Mouse (Mus musculus) neural tube, embryonic 14.5 days (tissue): Measurements from ENCODE around the gene Arhgap19. TPM values are rescaled to one million over a fixed set of nuclear protein-coding genes. Genes with fewer than 3 reads are reported as not detected.

Experiments
- ATAC-seq: fragments of 200-750 bp; cut with Nextera tagmentation; 2 replicates; pipeline ENCODE4 v1.8.0; 2017; ENCODE audit warnings: low read depth, mild to moderate bottlenecking, moderate TSS enrichment, moderate library complexity
- H3K27ac ChIP-seq: fragments of 300-500 bp; sonication (generic); 2 replicates; pipeline ENCODE4 v1.5.1; 2014; ENCODE audit warnings: low read depth, mild to moderate bottlenecking, control low read depth, low read length, moderate library complexity, mixed read lengths
- H3K27me3 ChIP-seq: fragments of 300-500 bp; sonication (generic); 2 replicates; pipeline ENCODE4 v1.6.1; 2014; ENCODE audit warnings: low read length; ENCODE audit not compliant: control insufficient read depth, insufficient read depth
- H3K36me3 ChIP-seq: fragments of 300-500 bp; sonication (generic); 2 replicates; pipeline ENCODE4 v1.6.1; 2014; ENCODE audit warnings: low read length, mixed read lengths; ENCODE audit not compliant: control insufficient read depth, insufficient read depth
- H3K4me1 ChIP-seq: fragments of 300-500 bp; sonication (generic); 2 replicates; pipeline ENCODE4 v1.6.1; 2014; ENCODE audit warnings: low read length; ENCODE audit not compliant: control insufficient read depth, insufficient read depth
- H3K4me2 ChIP-seq: fragments of 300-500 bp; sonication (generic); 2 replicates; pipeline ENCODE4 v1.6.1; 2014; ENCODE audit warnings: mild to moderate bottlenecking, low read depth, low read length, control low read depth
- H3K4me3 ChIP-seq: fragments of 300-500 bp; sonication (generic); 2 replicates; pipeline ENCODE4 v1.5.1; 2014; ENCODE audit warnings: low read depth, low read length, control low read depth, mixed read lengths
- H3K9ac ChIP-seq: fragments of 300-500 bp; sonication (generic); replicated peaks from 2 replicates; pipeline ENCODE4 v1.6.1; 2014; ENCODE audit warnings: low read depth, mild to moderate bottlenecking, control low read depth, low read length, mixed read lengths
- H3K9me3 ChIP-seq: fragments of 300-500 bp; sonication (generic); 2 replicates; pipeline ENCODE4 v1.6.1; 2016; ENCODE audit warnings: low read length; ENCODE audit not compliant: control insufficient read depth
- WGBS: fragments of 180-500 bp; shearing (Covaris S2); extraction: QIAGEN DNeasy Blood & Tissue Kit; methylation state at CpG from one replicate; pipeline ENCODE4 v1.1.7; 2014; 5-methylcytosine and 5-hydroxymethylcytosine counted together
- polyA plus RNA-seq: library from polyadenylated mRNA; unstranded; fragments of >200 nt; fragmentation: Nextera tagmentation; extraction: Ambion mirVana; gene quantifications from 2 replicates; pipeline ENCODE4 v1.2.1, GENCODE M21; 2014

Arhgap19 gene
- polyA plus RNA-seq, 1 experiment from 2014 or later: 3.6 TPM

- WGBS: 72% methylated on average over 8 of the region's 8 CpGs
- Histone ChIP-seq H3K27ac (no peak overlapping the region), H3K4me2 (no peak overlapping the region), H3K4me3 (no peak overlapping the region), H3K4me1 (peaks cover 34% of the 10 kb centered on the region), H3K9ac (no peak overlapping the region), H3K9me3 (no peaks in the 10 kb centered on the region), H3K27me3 (no peaks in the 10 kb centered on the region), H3K36me3 (no peaks in the 10 kb centered on the region)
- no peak for ATAC-seq
These were observed 82.4 kb downstream of the Arhgap19 start for GRCm38 (mm10) chr19:41719436-41719835.

Other genes with a start within 250 kb of the Arhgap19 start
- gene Gm340, start 219.7 kb downstream of the Arhgap19 start, polyA plus RNA-seq: 3.9 and 4.6 TPM in 2 replicates
- gene Slit1, start 58.4 kb downstream of the Arhgap19 start, polyA plus RNA-seq: 38.5 and 53.5 TPM in 2 replicates
- gene Frat1, start 27.9 kb upstream of the Arhgap19 start, polyA plus RNA-seq: 25.0 and 31.4 TPM in 2 replicates
- 5.4 and 12.0 TPM in 2 replicates for gene Frat2, start 46.1 kb upstream of the Arhgap19 start, polyA plus RNA-seq
- 10.7 and 14.7 TPM in 2 replicates for gene Rrp12, start 94.1 kb upstream of the Arhgap19 start, polyA plus RNA-seq
- 521 and 528 TPM in 2 replicates for gene Pgam1, start 109.9 kb upstream of the Arhgap19 start, polyA plus RNA-seq
- gene Exosc1, start 131.4 kb upstream of the Arhgap19 start, polyA plus RNA-seq: 60.7 and 69.2 TPM in 2 replicates
- gene Zdhhc16, start 131.4 kb upstream of the Arhgap19 start, polyA plus RNA-seq: 67.7 and 72.7 TPM in 2 replicates
- 33.7 and 34.8 TPM in 2 replicates for gene Mms19, start 179.1 kb upstream of the Arhgap19 start, polyA plus RNA-seq
- gene Ubtd1, start 179.7 kb upstream of the Arhgap19 start, polyA plus RNA-seq: 8.2 and 9.9 TPM in 2 replicates
- gene Ankrd2, start 234.0 kb upstream of the Arhgap19 start, polyA plus RNA-seq: 0.73 and 0.80 TPM in 2 replicates
- 1.3 and 1.7 TPM in 2 replicates for gene Hoga1, start 243.6 kb upstream of the Arhgap19 start, polyA plus RNA-seq